Mouse (Mus musculus) urinary bladder, adult 18-20 months (tissue): ENCODE data around the gene Tcn2.
"Not testable (repeated sequence)": the region's sequence is repeated elsewhere in the genome, so short reads cannot be mapped to it uniquely, and the experiment has no call there.

ENCODE experiments used
- DNase-seq, 2 experiments: peaks; one replicate each; pipeline ENCODE4 v3.0.0; 2022; ENCODE audit warnings: low spot score in 2 of 2, mixed read lengths in 2 of 2

Tcn2 gene

GRCm38 (mm10) chr11:3931511-3932211, at the start of gene Tcn2:
Gene Tcn2, minus strand, starts transcription at chr11:3932159.
- peak; percentile 72 to 85 for DNase-seq

- no peak for DNase-seq
Measured at GRCm38 (mm10) chr11:3981536-3981935, 49.6 kb upstream of the Tcn2 start.

GRCm38 (mm10) chr11:3978421-3978820, 46.5 kb upstream of the Tcn2 start:
- DNase-seq, result no peak

GRCm38 (mm10) chr11:3976678-3977077, 44.7 kb upstream of the Tcn2 start, which contains the start of gene 4930556J24Rik:
Gene 4930556J24Rik, minus strand, starts transcription at chr11:3976778.
- DNase-seq, result no peak

- no peak for DNase-seq
Measured at GRCm38 (mm10) chr11:3974311-3974710, 42.4 kb upstream of the Tcn2 start.

GRCm38 (mm10) chr11:3973081-3973480, 41.1 kb upstream of the Tcn2 start:
- no peak for DNase-seq

GRCm38 (mm10) chr11:3970361-3970760, 38.4 kb upstream of the Tcn2 start:
- no peak for DNase-seq

- no peak for DNase-seq
Measured at GRCm38 (mm10) chr11:3969837-3970236, 37.9 kb upstream of the Tcn2 start.

- DNase-seq, result no peak
Measured at GRCm38 (mm10) chr11:3964416-3965172, 32.6 kb upstream of the Tcn2 start.

- peak; percentile 58 to 71 for DNase-seq
Measured at GRCm38 (mm10) chr11:3963610-3964415, 31.9 kb upstream of the Tcn2 start, which contains the start of gene Pes1. Gene Pes1, plus strand, starts transcription at chr11:3963975.

- no peak for DNase-seq
Measured at GRCm38 (mm10) chr11:3963155-3963554, 31.2 kb upstream of the Tcn2 start.

- no peak for DNase-seq
Measured at GRCm38 (mm10) chr11:3961761-3962160, 29.8 kb upstream of the Tcn2 start.

GRCm38 (mm10) chr11:3960901-3961300, 28.9 kb upstream of the Tcn2 start:
- DNase-seq, result no peak

- DNase-seq, result not testable (repeated sequence)
Measured at GRCm38 (mm10) chr11:3955371-3955770, 23.4 kb upstream of the Tcn2 start.

GRCm38 (mm10) chr11:3954876-3955275, 22.9 kb upstream of the Tcn2 start:
- not testable (repeated sequence) for DNase-seq

- no peak for DNase-seq
Measured at GRCm38 (mm10) chr11:3946386-3946785, 14.4 kb upstream of the Tcn2 start.

GRCm38 (mm10) chr11:3941371-3941770, 9.4 kb upstream of the Tcn2 start:
- DNase-seq, result no peak

GRCm38 (mm10) chr11:3937321-3937874, 5.4 kb upstream of the Tcn2 start:
- no peak for DNase-seq

GRCm38 (mm10) chr11:3936318-3936717, 4.4 kb upstream of the Tcn2 start:
- no peak for DNase-seq

GRCm38 (mm10) chr11:3935135-3935534, 3.2 kb upstream of the Tcn2 start:
- DNase-seq, result no peak

- no peak for DNase-seq
Measured at GRCm38 (mm10) chr11:3933756-3934285, 1.9 kb upstream of the Tcn2 start.

GRCm38 (mm10) chr11:3930931-3931330, 1.0 kb downstream of the Tcn2 start:
- DNase-seq, result no peak
